Mouse (Mus musculus): ENCODE data around the gene Gemin6.

DNA sequence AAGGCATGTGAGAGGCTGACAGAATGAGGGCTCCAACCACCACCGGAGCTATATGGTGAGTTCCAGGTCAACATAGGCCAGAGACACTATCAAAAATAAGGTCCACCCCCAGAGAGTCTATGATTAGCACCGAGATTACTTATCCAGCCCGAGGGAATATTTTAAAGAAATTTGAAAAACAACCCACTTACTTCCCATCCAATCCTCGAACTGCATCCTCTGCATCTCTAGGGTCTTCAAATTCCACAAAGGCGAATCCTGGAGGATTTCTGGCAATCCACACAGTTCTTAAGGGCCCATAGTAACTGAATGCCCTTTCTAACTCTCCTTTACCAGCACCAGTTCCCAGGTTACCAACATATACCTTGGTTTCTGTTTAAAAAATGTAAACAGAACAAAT, 18.6 kb upstream of the Gemin6 start:
- TF ChIP-seq CTCF (IDR thresholded peaks at IDR 0.05) = no peak
- no peak for TF ChIP-seq POLR2A (IDR thresholded peaks at IDR 0.05; ENCODE audit: insufficient read depth, low read depth, low read length)
- TF ChIP-seq EP300 (IDR thresholded peaks at IDR 0.05; ENCODE audit: insufficient read depth, low read depth, low read length) = no peak
